Mouse (Mus musculus): ENCODE measurements at regions not wholly inside any gene's neighbourhood (a gene's known extent, or its start where the extent isn't known, plus 50 kb on each side); places are given as distances from the start of the nearest gene placed in this dataset.

DNA sequence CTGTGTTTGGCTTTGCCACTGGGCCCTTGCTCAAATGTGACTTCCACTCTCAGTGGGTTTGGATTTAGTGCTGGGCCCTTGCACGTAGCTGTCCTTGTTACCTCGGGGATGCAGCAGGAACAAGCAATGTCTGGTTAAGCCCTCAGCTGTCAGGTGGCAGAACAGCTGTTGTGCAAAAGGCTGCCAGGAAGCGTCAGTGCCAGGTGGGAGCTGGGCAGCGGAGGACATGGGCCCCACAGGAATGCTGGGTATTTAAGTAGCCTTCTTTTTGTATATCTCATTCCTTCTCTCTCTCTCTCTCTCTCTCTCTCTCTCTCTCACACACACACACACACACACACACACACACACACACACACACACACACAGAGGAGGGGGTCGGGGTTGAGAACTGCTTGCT is 104.0 kb upstream of the Arhgap28 start:
- H3K9me3 ChIP-seq (ENCODE audit: control insufficient read depth, low read length), result no peaks in the 10 kb centered on the region
- no peak for DNase-seq (ENCODE audit: low spot score)
- no peaks in the 10 kb centered on the region for H3K27me3 ChIP-seq (ENCODE audit: control insufficient read depth, insufficient read depth, low read length)
- H3K4me3 ChIP-seq (ENCODE audit: low read depth, low read length), result no peak overlapping the region
- no peak overlapping the region for H3K27ac ChIP-seq (ENCODE audit: low read depth, low read length)
- no peak overlapping the region for H3K9ac ChIP-seq (ENCODE audit: low read length)
- WGBS, result 82% methylated on average over 5 of the region's 5 CpGs
- no peak for ATAC-seq (replicated peaks; ENCODE audit: low FRiP score)
- H3K36me3 ChIP-seq (ENCODE audit: control insufficient read depth, insufficient read depth, low read length), result no peaks in the 10 kb centered on the region
- no peaks in the 10 kb centered on the region for H3K4me1 ChIP-seq (replicated peaks; ENCODE audit: control insufficient read depth, insufficient read depth, low read length)
- no peak overlapping the region for H3K4me2 ChIP-seq (ENCODE audit: low read depth, low read length, severe bottlenecking)

DNA sequence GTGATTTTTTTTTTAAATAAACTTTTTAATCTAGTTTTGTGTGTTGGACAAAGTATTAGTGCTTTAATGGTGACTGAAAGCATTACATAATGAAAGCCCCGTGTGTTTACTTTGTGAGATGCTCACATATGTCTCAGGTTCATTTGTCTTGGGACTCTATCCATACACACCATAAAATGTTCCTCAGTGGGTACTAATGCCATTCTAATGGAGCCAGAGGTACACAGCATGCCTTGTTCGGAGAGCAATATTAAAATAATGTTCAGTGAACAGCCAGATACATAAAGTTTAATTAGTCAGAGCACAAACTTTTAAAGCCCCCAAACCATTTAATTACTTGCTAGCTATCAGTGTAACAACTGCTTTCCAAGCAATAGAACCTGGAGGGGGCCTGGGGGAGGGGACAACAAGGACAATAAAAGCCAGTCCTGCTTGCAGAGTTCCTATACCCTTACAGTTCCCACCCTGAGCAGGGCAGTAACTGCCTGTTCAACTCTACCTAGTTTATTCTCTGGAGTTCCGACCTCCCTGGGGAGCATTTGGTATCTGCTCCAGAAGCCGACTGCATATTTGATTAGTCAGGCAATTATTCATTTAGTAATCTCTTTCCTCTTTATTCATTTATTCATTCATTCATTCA is 108.0 kb upstream of the Arhgap28 start:
- WGBS, result 87% methylated on average over 4 of the region's 4 CpGs
- ATAC-seq (replicated peaks; ENCODE audit: low FRiP score) (no peak), DNase-seq (ENCODE audit: low spot score) (no peak)
- Histone ChIP-seq H3K4me3 (ENCODE audit: low read depth, low read length) (no peak overlapping the region), H3K9me3 (ENCODE audit: control insufficient read depth, low read length) (no peaks in the 10 kb centered on the region), H3K4me2 (ENCODE audit: low read depth, low read length, severe bottlenecking) (no peak overlapping the region), H3K9ac (ENCODE audit: low read length) (no peak overlapping the region), H3K27me3 (ENCODE audit: control insufficient read depth, insufficient read depth, low read length) (no peaks in the 10 kb centered on the region), H3K4me1 (replicated peaks; ENCODE audit: control insufficient read depth, insufficient read depth, low read length) (no peaks in the 10 kb centered on the region), H3K27ac (ENCODE audit: low read depth, low read length) (no peak overlapping the region), H3K36me3 (ENCODE audit: control insufficient read depth, insufficient read depth, low read length) (no peaks in the 10 kb centered on the region)

DNA sequence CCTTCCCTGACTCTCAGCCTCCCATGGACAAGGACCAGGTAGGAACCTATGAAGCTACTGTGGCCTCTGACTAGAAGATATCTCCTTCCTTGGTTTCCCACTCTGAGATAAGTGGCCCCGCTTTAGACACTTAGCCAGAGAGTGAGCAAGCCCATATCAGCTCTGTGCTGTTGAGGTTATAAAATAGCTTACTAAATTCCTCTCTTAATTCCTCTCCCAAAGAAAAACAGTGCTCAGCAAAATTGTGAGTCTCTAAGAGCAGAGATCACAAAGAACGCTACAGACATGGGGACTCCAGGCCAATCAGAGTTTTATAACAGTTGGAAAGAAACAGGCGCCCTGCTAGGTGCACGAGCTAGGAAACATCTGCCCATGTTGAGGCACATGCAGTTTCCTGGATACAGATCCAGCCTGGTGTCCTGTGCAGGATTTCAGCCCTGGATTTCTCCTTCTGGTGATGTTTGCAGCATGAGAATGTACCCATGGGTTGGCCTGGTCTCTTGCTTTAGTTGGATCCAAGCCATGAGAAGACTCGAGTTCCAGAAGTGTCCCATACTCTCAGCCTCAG is 108.9 kb upstream of the Arhgap28 start:
- H3K4me2 ChIP-seq (ENCODE audit: low read depth, low read length, severe bottlenecking), result no peak overlapping the region
- 89% methylated on average over 5 of the region's 5 CpGs for WGBS
- no peak overlapping the region for H3K4me3 ChIP-seq (ENCODE audit: low read depth, low read length)
- ATAC-seq (replicated peaks; ENCODE audit: low FRiP score) (no peak), DNase-seq (ENCODE audit: low spot score) (no peak)
- H3K9ac ChIP-seq (ENCODE audit: low read length), result no peak overlapping the region
- H3K27ac ChIP-seq (ENCODE audit: low read depth, low read length), result no peak overlapping the region
- H3K27me3 ChIP-seq (ENCODE audit: control insufficient read depth, insufficient read depth, low read length), result no peaks in the 10 kb centered on the region
- H3K4me1 ChIP-seq (replicated peaks; ENCODE audit: control insufficient read depth, insufficient read depth, low read length), result no peaks in the 10 kb centered on the region
- no peaks in the 10 kb centered on the region for H3K36me3 ChIP-seq (ENCODE audit: control insufficient read depth, insufficient read depth, low read length)
- no peaks in the 10 kb centered on the region for H3K9me3 ChIP-seq (ENCODE audit: control insufficient read depth, low read length)

DNA sequence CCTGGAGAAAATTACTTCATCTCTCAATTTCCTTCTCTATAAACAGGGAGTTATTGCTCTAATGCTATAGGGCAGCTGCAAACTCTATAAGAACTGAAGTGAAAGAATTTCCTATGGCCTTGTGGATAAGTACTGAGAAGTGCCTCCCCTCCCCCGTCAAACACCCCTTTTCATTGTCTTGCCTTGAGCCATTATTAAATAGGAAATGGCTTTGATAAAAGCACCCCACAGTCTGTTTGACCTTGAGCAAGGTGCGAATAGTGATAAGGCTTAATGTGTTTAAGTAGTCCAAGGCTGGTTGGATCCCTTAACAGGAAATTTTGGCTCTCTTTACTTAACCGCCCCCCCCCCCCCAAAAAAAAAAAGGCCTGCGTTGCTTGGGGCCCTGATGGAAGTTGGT is 111.7 kb upstream of the Arhgap28 start:
- Histone ChIP-seq H3K4me3 (ENCODE audit: low read depth, low read length) (no peak overlapping the region), H3K9me3 (ENCODE audit: control insufficient read depth, low read length) (no peaks in the 10 kb centered on the region), H3K27ac (ENCODE audit: low read depth, low read length) (no peak overlapping the region), H3K4me2 (ENCODE audit: low read depth, low read length, severe bottlenecking) (no peak overlapping the region), H3K36me3 (ENCODE audit: control insufficient read depth, insufficient read depth, low read length) (no peaks in the 10 kb centered on the region), H3K9ac (ENCODE audit: low read length) (no peak overlapping the region), H3K27me3 (ENCODE audit: control insufficient read depth, insufficient read depth, low read length) (no peaks in the 10 kb centered on the region), H3K4me1 (replicated peaks; ENCODE audit: control insufficient read depth, insufficient read depth, low read length) (no peaks in the 10 kb centered on the region)
- 82% methylated on average over 4 of the region's 4 CpGs for WGBS
- ATAC-seq (replicated peaks; ENCODE audit: low FRiP score) (no peak), DNase-seq (ENCODE audit: low spot score) (no peak)

DNA sequence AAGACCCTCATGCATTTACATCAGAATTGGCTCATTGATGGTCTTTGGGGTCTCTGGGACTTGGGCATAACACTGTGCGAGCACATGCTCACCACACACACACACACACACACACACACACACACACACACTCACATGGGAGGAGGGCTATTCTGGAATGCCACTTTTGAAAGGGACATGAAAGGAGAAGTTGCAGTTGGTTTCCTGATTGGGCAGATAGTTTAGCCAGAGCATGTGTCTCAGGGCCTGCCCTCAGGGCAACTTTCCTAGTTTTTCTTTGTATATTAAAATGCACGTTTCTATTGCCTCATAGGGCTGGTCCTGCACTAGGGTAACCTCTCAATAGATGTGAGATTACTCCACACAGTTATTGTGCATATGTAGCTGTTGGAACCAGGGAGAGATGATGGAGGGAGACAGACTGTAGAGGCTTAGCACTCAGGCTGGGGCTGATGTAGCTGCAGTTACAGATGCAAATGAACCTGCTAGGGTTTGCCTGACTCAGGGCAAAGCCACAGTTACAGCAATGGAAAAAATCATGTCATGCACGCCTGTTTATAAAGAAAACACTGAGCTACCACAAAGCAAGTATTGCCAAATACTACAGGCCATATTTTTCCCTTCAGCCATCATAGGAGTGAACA is 115.3 kb upstream of the Arhgap28 start:
- no peaks in the 10 kb centered on the region for H3K36me3 ChIP-seq (ENCODE audit: control insufficient read depth, insufficient read depth, low read length)
- H3K4me2 ChIP-seq (ENCODE audit: low read depth, low read length, severe bottlenecking), result no peak overlapping the region
- no peaks in the 10 kb centered on the region for H3K4me1 ChIP-seq (replicated peaks; ENCODE audit: control insufficient read depth, insufficient read depth, low read length)
- DNase-seq (ENCODE audit: low spot score) (no peak), ATAC-seq (replicated peaks; ENCODE audit: low FRiP score) (no peak)
- WGBS, result 64% methylated on average over 3 of the region's 3 CpGs
- H3K9ac ChIP-seq (ENCODE audit: low read length), result no peak overlapping the region
- H3K27ac ChIP-seq (ENCODE audit: low read depth, low read length), result no peak overlapping the region
- no peaks in the 10 kb centered on the region for H3K27me3 ChIP-seq (ENCODE audit: control insufficient read depth, insufficient read depth, low read length)
- H3K9me3 ChIP-seq (ENCODE audit: control insufficient read depth, low read length), result no peaks in the 10 kb centered on the region
- H3K4me3 ChIP-seq (ENCODE audit: low read depth, low read length), result no peak overlapping the region

DNA sequence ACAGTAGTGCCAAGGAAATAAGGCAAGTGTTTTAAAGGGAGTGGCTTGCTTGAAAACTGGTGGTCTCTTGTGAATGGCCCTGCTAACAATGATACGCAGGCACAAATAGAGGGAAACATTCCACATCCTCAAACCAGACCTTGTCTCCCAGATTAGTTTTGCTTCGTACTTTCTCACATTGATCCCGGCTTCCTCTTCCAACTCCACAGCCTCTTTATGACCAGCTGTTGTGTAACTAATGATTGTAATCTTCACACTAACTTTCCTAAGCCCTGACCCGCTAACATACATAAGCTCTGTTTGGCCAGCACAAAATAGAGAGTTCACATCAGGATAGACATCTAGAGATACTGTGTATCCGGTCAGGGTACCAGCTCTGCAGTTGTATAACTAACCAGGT is 116.3 kb upstream of the Arhgap28 start:
- 92% methylated on average over 5 of the region's 5 CpGs for WGBS
- no peak overlapping the region for H3K4me2 ChIP-seq (ENCODE audit: low read depth, low read length, severe bottlenecking)

DNA sequence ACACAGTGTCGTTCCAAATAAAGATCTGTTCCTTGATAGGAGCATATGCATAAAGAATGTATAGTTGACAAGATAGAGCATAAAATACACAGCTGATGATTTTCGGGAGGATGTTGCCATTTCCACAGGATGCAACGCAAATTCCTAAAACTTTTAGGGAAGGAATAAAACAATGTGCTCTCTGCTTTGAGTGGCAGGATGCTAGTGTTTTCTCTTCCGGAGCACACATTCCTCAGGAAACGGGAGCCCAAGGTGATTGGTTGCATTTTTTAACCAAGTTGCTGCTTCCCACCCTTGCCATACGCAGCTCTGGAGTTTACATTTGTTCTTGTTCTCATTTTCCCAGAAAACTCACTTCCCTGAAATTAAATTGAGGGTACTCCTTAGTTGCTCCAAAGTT is 116.8 kb upstream of the Arhgap28 start:
- Histone ChIP-seq H3K27me3 (ENCODE audit: control insufficient read depth, insufficient read depth, low read length) (no peaks in the 10 kb centered on the region), H3K4me3 (ENCODE audit: low read depth, low read length) (no peak overlapping the region), H3K36me3 (ENCODE audit: control insufficient read depth, insufficient read depth, low read length) (no peaks in the 10 kb centered on the region), H3K9me3 (ENCODE audit: control insufficient read depth, low read length) (no peaks in the 10 kb centered on the region), H3K9ac (ENCODE audit: low read length) (no peak overlapping the region), H3K4me1 (replicated peaks; ENCODE audit: control insufficient read depth, insufficient read depth, low read length) (no peaks in the 10 kb centered on the region), H3K4me2 (ENCODE audit: low read depth, low read length, severe bottlenecking) (no peak overlapping the region), H3K27ac (ENCODE audit: low read depth, low read length) (no peak overlapping the region)
- DNase-seq (ENCODE audit: low spot score), result no peak
- no peak for ATAC-seq (replicated peaks; ENCODE audit: low FRiP score)
- WGBS, result 90% methylated on average over 6 of the region's 6 CpGs

More for the DNA sequence above, 116.3 kb upstream of the Arhgap28 start:
- DNase-seq (ENCODE audit: low spot score) (no peak), ATAC-seq (replicated peaks; ENCODE audit: low FRiP score) (no peak)
- no peak overlapping the region for H3K4me3 ChIP-seq (ENCODE audit: low read depth, low read length)
- no peaks in the 10 kb centered on the region for H3K36me3 ChIP-seq (ENCODE audit: control insufficient read depth, insufficient read depth, low read length)
- no peak overlapping the region for H3K27ac ChIP-seq (ENCODE audit: low read depth, low read length)
- no peaks in the 10 kb centered on the region for H3K4me1 ChIP-seq (replicated peaks; ENCODE audit: control insufficient read depth, insufficient read depth, low read length)
- no peak overlapping the region for H3K9ac ChIP-seq (ENCODE audit: low read length)
- no peaks in the 10 kb centered on the region for H3K27me3 ChIP-seq (ENCODE audit: control insufficient read depth, insufficient read depth, low read length)
- no peaks in the 10 kb centered on the region for H3K9me3 ChIP-seq (ENCODE audit: control insufficient read depth, low read length)

DNA sequence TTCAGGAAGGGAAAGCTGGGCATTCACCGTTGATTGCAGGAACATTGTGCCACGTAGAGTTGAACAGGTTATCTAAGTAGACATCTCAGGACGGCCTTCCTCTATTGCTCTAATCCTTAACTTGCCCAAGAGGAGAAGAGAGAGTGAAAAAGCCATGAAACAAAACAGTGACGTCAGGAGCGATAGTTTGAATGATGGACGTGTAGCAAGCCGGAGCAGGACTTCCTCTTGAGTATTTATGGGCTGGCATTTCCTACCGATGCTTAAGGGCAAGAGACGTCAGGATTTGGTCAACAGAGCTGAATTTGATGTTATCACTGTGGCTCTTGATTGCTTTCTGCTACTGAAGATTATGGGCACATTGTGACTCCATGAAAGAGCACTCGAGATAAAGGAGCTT is 130.5 kb upstream of the Arhgap28 start:
- no peak overlapping the region for H3K4me2 ChIP-seq (ENCODE audit: low read depth, low read length, severe bottlenecking)
- H3K27ac ChIP-seq (ENCODE audit: low read depth, low read length), result no peak overlapping the region
- DNase-seq (ENCODE audit: low spot score) (no peak), ATAC-seq (replicated peaks; ENCODE audit: low FRiP score) (no peak)
- no peaks in the 10 kb centered on the region for H3K27me3 ChIP-seq (ENCODE audit: control insufficient read depth, insufficient read depth, low read length)
- WGBS, result 87% methylated on average over 10 of the region's 10 CpGs
- H3K9ac ChIP-seq (ENCODE audit: low read length), result no peak overlapping the region
- H3K9me3 ChIP-seq (ENCODE audit: control insufficient read depth, low read length), result no peaks in the 10 kb centered on the region
- no peak overlapping the region for H3K4me3 ChIP-seq (ENCODE audit: low read depth, low read length)
- no peaks in the 10 kb centered on the region for H3K4me1 ChIP-seq (replicated peaks; ENCODE audit: control insufficient read depth, insufficient read depth, low read length)
- H3K36me3 ChIP-seq (ENCODE audit: control insufficient read depth, insufficient read depth, low read length), result no peaks in the 10 kb centered on the region

DNA sequence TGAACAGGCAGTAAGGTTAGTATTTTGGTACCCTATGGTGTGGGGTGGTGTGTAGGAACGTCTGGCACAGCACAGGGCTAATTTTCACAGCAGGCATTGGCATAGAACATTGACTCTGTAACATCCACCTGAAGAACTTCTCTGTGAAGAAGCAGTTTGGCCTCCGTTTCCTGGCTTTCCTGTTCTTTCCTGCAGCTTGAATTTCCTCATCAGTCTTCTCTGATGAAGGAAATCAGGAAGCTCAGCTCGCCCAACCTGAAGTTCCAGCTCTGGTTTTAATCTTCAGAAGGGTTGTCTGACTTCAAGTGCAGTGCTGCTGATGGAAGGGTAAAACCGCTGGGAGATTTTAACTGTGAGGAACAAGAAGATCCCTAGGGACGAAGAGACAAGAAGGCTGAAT is 131.5 kb upstream of the Arhgap28 start:
- 77% methylated on average over 5 of the region's 5 CpGs for WGBS
- Histone ChIP-seq H3K36me3 (ENCODE audit: control insufficient read depth, insufficient read depth, low read length) (no peaks in the 10 kb centered on the region), H3K4me2 (ENCODE audit: low read depth, low read length, severe bottlenecking) (no peak overlapping the region), H3K27ac (ENCODE audit: low read depth, low read length) (no peak overlapping the region), H3K4me1 (replicated peaks; ENCODE audit: control insufficient read depth, insufficient read depth, low read length) (no peaks in the 10 kb centered on the region), H3K9me3 (ENCODE audit: control insufficient read depth, low read length) (no peaks in the 10 kb centered on the region), H3K27me3 (ENCODE audit: control insufficient read depth, insufficient read depth, low read length) (no peaks in the 10 kb centered on the region), H3K4me3 (ENCODE audit: low read depth, low read length) (no peak overlapping the region), H3K9ac (ENCODE audit: low read length) (no peak overlapping the region)
- ATAC-seq (replicated peaks; ENCODE audit: low FRiP score), result no peak
- DNase-seq (ENCODE audit: low spot score), result no peak

Measured in forebrain, embryonic 11.5 days (tissue).